Mouse (Mus musculus) E14TG2a.4 (cell line): Measurements from ENCODE around the gene Tmem178b.

Experiments used
- CTCF ChIP-seq: conservative IDR thresholded peaks from 2 replicates; pipeline ENCODE4 v1.5.1; 2014; ENCODE audit warnings: low read length
- NANOG ChIP-seq: IDR thresholded peaks from 2 replicates; pipeline ENCODE4 v1.6.1; 2014; ENCODE audit warnings: borderline replicate concordance, low read length, mixed read lengths
- POU5F1 ChIP-seq: IDR thresholded peaks from 2 replicates; pipeline ENCODE4 v1.6.1; 2014; ENCODE audit warnings: low read length, borderline replicate concordance

DNA sequence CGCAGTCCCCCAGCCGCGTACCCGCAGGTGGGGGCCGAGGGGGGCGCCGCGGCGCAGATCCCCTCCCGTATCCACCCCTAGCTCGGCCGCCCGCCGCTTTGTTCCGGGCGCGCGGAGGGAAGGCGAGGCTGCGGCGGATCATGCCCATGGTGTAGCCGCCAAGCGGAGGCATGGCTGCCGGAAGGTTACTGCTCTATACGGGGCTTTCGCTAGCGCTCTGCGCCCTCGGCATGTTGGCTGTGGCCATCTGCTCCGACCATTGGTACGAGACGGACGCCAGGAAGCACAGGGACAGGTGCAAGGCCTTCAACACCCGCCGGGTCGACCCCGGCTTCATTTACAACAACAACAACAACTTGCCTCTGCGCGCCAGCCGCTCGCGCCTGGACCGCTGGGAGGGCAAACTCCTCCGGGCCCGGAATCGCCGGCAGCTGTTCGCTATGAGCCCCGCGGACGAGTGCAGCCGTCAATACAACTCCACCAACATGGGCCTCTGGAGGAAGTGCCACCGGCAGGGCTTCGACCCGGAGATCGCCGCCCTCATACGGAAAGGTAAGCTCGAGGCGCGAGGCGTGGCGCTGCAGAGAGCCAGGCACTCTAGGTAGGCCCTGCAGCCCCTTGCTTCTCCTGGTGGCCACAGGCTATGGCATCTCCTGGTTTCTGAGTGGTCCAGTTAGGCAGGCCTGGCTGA, at the start of gene Tmem178b:
- no peak for TF ChIP-seq CTCF
- TF ChIP-seq POU5F1, result no peak
- no peak for TF ChIP-seq NANOG
